Mouse (Mus musculus) cortical plate, adult 2 months (tissue): ENCODE results near the gene Clec4e.
"Not testable (repeated sequence)": the region's sequence is repeated elsewhere in the genome, so short reads cannot be mapped to it uniquely, and the experiment has no call there.

Experiments
- CTCF ChIP-seq: fragments of 200-500 bp; IDR thresholded peaks from 2 replicates; pipeline ENCODE4 v1.5.1; 2011; ENCODE audit warnings: mild to moderate bottlenecking, control low read depth, low read length; ENCODE audit not compliant: insufficient read depth; ENCODE audit errors: extremely low read depth
- POLR2A ChIP-seq: fragments of 200-500 bp; IDR thresholded peaks from 2 replicates; pipeline ENCODE4 v1.6.1; 2011; ENCODE audit warnings: mild to moderate bottlenecking, low read length, control low read depth; ENCODE audit not compliant: insufficient read depth; ENCODE audit errors: extremely low read depth

DNA sequence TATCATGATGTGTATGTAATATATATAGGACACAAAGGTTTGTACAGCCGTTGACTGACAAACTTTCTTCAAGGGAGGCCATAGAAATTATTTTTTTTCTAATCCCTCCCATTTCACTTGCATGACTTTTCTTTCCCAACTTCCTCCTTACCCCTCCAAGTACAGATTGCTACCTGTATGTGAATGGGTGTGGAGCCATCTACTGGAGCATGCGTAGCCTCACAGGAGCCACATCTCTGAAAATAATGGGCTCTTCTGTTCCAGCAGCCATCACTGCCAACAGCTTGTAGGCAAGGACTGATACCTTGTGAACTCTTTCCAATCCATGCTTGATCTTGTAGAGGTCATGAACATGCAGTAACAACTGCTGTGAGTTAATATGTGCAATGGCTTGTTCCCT, 40.8 kb downstream of the Clec4e start:
- TF ChIP-seq POLR2A, CTCF: not testable (repeated sequence)
